Mouse (Mus musculus) bone marrow, adult 2 months (tissue): ENCODE data around the gene Agtpbp1.

Source experiments
- CTCF ChIP-seq: fragments of 200-500 bp; IDR thresholded peaks from 2 replicates; pipeline ENCODE4 v1.5.1; 2011; ENCODE audit warnings: low read length, control low read depth; ENCODE audit not compliant: control insufficient read depth, insufficient read depth
- POLR2A ChIP-seq: fragments of 200-500 bp; IDR thresholded peaks from 2 replicates; pipeline ENCODE4 v1.6.1; 2011; ENCODE audit warnings: low read depth, mild to moderate bottlenecking, control low read depth, low read length, borderline replicate concordance; ENCODE audit not compliant: control insufficient read depth

DNA sequence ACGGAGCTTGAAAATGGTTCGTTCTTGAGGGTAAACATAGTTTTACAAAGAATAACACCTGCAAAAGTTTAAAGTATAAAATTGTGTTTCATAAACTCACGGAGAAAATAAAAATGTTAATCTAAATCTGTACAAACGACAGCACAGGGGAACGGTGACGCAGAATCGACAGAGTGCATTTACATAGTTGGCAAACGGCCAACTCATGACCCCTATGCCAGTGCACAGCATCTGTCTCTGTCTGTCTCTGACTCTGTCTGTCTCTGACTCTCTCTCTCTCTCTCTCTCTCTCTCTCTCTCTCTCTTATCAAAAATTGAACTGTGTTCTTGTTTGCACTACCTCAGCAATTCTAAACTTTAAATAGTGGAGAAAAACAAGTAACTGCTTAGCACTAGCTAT, 110.1 kb downstream of the Agtpbp1 start:
- TF ChIP-seq CTCF (no peak), POLR2A (no peak)
